Mouse (Mus musculus): ENCODE measurements around the gene Gna13. TPM values are rescaled to one million over a fixed set of nuclear protein-coding genes. Genes with fewer than 3 reads are reported as not detected.

Gene Gna13
- total RNA-seq, 2 experiments from 2014 or later, result 65.2 to 70.7 TPM

DNA sequence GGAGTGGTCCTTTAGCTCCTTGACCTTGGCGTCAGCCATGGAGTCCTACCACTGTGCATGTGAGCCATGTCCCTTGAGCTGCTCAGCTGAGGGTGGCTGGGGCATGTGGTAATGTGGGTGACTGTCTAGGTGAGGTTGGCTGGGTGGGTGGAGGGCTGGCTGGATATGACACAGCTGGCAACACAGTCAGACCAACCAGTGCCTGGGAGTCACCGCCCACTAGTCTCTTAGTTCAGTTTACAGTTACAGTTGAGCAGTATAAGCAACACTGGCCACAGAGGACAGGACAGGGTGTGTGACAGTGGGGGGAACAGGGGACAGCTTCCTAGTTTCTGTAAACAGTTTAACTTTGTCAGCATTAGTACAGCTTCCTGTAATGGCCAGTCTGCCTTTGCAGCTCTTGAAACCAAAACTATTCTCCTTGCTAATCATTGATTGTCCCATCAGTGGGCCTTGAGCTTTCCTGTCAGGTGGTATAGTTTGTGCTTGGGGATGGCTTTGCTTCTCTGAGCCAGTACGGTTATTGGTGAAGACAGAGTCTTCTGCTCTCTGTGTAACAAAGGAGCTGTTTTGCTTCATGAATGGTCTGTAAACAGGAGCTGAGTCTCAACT lies 6.5 kb downstream of the Gna13 start:
- DNase-seq, result peak in 1 of 2 experiments; percentile 42

- DNase-seq, result no peak
Measured at GRCm38 (mm10) chr11:109375412-109375811, 12.8 kb downstream of the Gna13 start.

DNA sequence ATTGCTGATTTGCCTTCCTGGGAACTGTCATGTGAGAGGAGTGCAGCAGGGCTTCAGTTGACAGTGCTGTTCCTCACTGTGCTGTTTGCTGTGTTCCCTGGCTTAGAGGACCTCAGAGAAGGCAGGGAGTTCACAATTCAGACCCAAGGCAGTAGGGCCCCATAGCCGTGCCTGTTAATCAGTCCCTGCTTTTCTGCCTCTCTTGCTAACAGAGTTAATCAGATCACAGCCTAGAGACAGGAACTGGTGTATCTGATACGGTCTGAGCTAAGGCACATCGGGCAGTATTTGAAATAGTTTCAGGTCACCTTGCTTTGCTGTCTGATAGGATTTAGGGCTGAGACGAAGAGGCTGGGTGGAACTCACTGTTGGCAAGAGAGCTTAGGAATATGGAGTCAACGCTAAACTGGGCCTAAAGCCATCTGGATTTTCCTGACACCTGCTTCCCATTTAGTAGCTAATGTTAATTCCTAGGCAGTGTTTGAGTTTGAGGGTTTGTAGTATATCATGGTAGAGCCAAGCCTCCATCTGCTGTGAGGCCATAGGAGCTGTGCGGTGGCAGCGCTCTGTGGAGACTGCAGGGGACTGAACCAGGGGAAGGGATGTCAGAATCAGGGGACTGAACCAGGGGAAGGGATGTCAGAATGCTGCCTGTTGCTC lies 14.0 kb downstream of the Gna13 start:
- no peak for DNase-seq

- no peak for DNase-seq
Measured at GRCm38 (mm10) chr11:109377477-109377876, 14.8 kb downstream of the Gna13 start.

DNA sequence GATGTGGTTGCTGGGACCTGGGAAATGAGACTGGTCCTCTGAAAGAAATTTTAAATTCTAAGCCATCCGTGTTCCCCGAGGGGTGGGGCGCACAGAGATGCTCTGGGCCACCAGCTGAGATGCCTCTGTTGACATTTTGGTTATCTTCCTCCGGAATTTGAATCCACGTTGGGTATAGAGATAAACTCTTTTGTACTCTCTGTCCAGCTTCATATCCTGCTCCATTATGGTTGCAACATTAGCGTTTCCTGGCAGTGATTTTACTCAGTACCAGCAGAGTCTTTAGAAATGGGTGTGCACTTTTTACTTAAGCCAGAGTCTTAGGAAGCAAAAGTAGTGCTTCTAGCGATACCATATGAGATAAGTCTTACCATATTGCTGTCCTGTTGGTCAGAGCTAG lies 15.4 kb downstream of the Gna13 start:
- DNase-seq, result no peak

DNA sequence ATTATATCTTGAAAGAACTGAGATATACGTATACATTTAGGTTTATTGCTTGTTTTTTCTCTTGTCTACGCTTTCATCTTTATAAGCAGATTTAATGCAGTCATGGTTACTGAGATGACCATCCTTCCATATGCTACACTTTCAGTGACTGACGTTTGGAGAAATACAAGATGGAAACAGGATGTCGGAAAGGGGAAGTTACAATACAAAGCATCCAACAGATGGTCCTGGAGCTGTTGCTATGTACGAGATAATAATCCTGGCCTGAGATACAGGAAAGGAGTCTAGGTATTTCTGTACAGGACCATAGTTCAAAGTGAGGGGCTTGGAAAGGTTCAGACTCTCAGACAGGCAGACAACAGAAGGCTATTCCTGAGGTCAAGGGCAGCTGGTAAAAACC lies 18.0 kb downstream of the Gna13 start:
- no peak for DNase-seq

DNA sequence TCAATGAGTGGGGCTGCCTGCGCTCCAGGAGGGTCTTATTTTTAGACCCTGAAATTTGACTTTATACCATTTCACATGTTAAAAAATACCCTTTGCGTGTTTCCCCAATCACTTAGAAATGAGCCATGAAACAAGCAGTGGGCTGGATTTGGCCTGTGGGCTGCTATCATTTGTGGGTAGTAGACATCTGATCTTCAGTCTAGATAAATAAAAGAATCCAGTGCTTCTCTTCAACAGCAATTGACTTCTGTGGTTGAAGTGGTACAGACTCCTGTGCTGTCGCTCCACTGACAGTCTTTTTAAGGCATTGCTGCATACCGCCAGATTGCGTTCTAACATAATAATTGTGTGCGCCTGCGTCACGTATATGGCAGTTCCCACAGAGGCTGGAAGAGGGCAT lies 22.7 kb downstream of the Gna13 start:
- no peak for DNase-seq

- DNase-seq, result no peak
Measured at GRCm38 (mm10) chr11:109389046-109389445, 26.4 kb downstream of the Gna13 start.

GRCm38 (mm10) chr11:109391200-109391599 lies 28.6 kb downstream of the Gna13 start:
- DNase-seq, result no peak

GRCm38 (mm10) chr11:109391760-109392159 lies 29.1 kb downstream of the Gna13 start:
- peak; percentile 22 to 30 for DNase-seq

GRCm38 (mm10) chr11:109392601-109393000 lies 30.0 kb downstream of the Gna13 start:
- peak; percentile 40 to 53 for DNase-seq

GRCm38 (mm10) chr11:109394758-109395157 lies 32.1 kb downstream of the Gna13 start:
- peak; percentile 25 to 38 for DNase-seq

- DNase-seq, result no peak
Measured at GRCm38 (mm10) chr11:109395291-109395690, 32.7 kb downstream of the Gna13 start.

DNA sequence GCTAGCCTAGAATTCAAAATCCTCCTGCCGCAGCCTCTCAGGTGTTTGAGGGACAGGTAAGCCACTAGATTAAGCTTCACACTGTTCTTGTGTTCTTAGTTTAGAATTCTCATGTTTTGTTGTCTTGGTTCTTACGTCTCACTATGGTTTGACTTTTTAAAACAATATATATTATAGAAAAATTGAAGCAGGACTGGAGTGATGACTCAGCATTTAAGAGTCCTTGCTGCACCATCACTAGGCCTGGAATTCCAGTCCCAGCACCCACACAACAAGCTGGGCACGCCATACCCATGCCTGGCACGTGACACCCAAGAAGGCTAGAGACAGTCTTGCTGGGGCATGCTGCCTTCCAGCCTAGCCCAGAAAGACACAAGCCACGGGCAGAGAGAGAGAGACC lies 43.8 kb downstream of the Gna13 start:
- no peak for DNase-seq

- no peak for DNase-seq
Measured at GRCm38 (mm10) chr11:109410197-109410980, 47.8 kb downstream of the Gna13 start.

DNA sequence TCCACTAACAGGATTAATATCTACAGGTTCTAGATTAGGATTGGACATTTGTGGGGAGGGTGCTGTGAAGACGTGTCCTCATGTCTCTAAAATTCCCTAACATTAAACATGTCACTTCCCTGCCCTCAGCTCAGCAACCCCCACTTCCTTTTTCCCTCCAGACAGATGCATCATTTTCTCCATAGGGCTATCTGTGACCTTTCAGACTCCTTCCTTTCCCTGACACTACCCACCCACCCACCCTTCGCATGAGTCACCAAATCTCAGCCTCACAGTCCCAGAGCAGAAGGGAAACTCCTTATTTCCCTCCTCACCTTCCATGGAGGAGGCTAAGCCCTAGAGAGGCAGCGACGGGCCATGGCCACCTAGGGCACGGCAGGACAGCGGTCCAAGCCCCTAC lies 51.0 kb downstream of the Gna13 start, which contains the start of gene 9930022D16Rik:
Gene 9930022D16Rik, plus strand, starts transcription at position 301 of the 400 bp plus-strand sequence.
- DNase-seq, result no peak

- DNase-seq, result no peak
Measured at GRCm38 (mm10) chr11:109414802-109415201, 52.2 kb downstream of the Gna13 start.

DNA sequence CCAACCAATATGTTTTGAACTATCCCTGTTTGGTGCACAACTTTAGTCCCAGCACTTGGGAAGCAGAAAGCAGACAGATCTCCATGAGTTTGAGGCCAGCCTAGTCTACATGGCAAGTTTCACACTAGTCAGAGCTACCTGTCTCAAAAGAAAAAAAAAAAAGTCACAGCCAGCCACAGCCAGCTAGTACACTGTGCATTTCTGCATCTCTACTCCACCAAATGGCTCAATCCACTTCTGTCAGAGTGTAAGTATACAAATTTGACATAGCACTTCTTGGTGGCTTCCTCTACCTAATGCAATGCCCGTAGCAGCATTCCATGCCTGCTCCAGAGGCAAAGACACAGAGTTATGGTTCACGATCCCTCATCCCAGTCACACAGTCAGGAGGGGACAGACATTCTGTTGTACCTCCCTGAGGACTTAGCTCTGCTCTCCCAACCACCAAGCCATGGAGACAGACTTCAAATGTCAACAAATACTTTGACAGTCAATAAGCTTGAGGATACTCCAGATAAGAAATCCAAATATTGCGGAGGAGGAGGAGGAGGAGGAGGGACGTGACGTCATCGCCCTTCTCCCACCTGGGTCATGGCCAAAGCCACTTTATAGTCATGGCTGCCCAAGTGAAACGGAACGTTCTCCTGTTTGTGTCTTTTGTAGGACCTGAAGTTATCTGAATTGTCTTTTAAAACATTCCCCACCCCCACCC lies 54.2 kb downstream of the Gna13 start:
- DNase-seq, result no peak

DNA sequence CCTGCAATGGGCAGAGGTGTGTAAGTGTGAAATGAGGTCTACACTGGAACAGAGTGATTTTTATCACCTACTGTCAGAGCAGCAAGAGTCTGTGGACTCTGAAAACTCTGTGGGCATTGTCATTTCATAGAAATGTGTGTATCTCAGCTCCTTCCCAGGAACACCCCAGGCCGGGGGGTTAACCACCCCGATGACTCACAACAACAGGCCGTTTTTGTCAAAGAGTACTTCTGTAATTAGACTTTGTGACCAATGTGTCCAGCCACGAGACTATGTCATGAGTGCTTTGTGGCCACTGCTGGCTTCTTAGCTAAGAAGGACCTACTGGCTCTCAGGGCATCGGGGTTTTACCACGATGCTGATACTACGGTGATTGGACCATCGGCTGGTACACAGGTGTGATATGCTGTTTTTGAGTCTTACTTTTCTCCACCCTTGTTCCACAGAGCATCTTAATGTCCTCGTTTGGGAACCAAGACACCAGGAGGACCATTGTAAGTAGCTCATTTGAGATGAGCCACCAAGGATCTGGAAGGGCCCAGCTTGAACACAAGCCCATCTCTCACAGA lies 54.9 kb downstream of the Gna13 start:
- no peak for DNase-seq

GRCm38 (mm10) chr11:109419461-109419860 lies 56.8 kb downstream of the Gna13 start:
- no peak for DNase-seq

DNA sequence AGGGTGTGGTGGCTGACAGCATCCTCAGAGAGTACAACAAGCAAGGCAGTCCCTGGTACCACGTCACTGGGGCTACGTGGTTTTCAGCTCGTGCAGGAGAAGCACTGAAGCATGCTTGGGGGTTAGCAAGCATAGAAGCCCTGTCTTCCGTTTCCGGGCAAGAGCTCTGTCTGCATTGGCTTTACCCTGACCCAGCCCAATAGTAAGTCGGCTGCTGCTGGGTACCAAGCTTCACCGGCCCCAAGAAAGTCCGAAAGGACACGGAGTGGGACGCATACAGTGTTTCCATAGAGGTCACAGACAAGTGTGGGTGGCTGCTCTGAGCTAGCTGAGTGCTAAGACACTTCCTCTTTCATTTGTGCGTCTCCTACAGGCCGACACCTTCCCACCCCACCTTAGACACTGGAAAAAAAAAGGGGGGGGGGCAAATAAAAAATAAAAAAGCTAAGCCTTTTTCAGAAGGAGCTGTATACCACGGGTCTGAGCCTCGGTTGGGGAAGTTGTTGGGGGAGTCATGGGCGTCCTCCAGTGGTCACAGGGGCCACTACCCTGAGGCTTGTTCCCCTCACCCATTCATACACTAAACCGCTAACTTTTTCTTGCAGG lies 57.4 kb downstream of the Gna13 start:
- DNase-seq, result no peak

DNA sequence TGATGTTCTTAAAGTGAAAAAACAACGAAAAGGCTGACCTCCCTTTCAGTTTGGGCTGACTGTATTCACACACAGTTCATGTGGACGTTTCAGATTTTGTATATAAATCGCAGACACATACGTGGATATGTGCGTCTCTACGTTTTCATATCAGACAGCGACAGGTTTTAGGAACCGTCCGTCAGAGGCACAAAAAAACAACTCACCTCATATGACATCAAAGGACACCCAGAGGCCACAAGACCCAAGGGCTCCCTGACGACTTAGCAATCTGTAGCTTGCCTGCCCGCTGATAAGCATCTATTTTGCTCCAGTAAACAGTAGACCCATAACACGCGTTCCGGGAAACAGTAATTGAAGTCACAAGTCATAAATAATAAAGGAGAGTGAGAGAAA lies 57.9 kb downstream of the Gna13 start:
- no peak for DNase-seq
